Mouse (Mus musculus) megakaryocyte, embryonic 14.5 days (primary cell): ENCODE results near the gene Itgax. TPM values are rescaled to one million over a fixed set of nuclear protein-coding genes. Genes with fewer than 3 reads are reported as not detected.
"Not testable (repeated sequence)": the region's sequence is repeated elsewhere in the genome, so short reads cannot be mapped to it uniquely, and the experiment has no call there.

Experiments
- H3K27me3 ChIP-seq: replicated peaks from 2 replicates; pipeline ENCODE3; 2012; ENCODE audit warnings: inconsistent platforms
- H3K36me3 ChIP-seq: replicated peaks from 2 replicates; pipeline ENCODE3; 2012; ENCODE audit warnings: low read length, inconsistent platforms, mixed read lengths
- H3K4me1 ChIP-seq: 2 replicates; pipeline ENCODE4 v1.6.1; 2012; ENCODE audit warnings: inconsistent platforms
- H3K4me3 ChIP-seq: replicated peaks from 2 replicates; pipeline ENCODE3; 2012; ENCODE audit warnings: moderate library complexity, mild to moderate bottlenecking, inconsistent platforms
- H3K9me3 ChIP-seq: 2 replicates; pipeline ENCODE4 v1.6.1; 2012; ENCODE audit warnings: inconsistent platforms
- FLI1 ChIP-seq: IDR thresholded peaks from 2 replicates; pipeline ENCODE4 v1.6.1; 2012; ENCODE audit warnings: low read length, inconsistent platforms, mixed read lengths
- GATA1 ChIP-seq: IDR thresholded peaks from 3 replicates; pipeline ENCODE4 v1.6.1; 2012; ENCODE audit warnings: mixed read lengths, low read length, inconsistent platforms, borderline replicate concordance
- polyA plus RNA-seq: library from polyadenylated mRNA; stranded (reverse); fragments of >175 nt; gene quantifications from 2 replicates; pipeline ENCODE4 v1.2.3, GENCODE M21; 2012; ENCODE audit warnings: low replicate concordance; ENCODE audit not compliant: insufficient read depth

The Itgax gene
- polyA plus RNA-seq, 1 experiment = not detected

- Histone ChIP-seq H3K27me3 (peaks cover 18% of the 10 kb centered on the region), H3K9me3 (no peaks in the 10 kb centered on the region), H3K4me3 (no peak within 1 kb of the TSS), H3K4me1 (peaks cover 3% of the 10 kb centered on the region; the same call in 1 of the 2 replicates), H3K36me3 (no peaks in the 10 kb centered on the region)
- TF ChIP-seq GATA1 (no peak), FLI1 (no peak)
These were observed 24.7 kb downstream of the Itgax start, which contains the start of gene Itgad for GRCm38 (mm10) chr7:128154076-128154475. TSS of gene Itgad (plus strand) at chr7:128154376.

- TF ChIP-seq FLI1 (no peak), GATA1 (no peak)
These were observed 25.6 kb downstream of the Itgax start for GRCm38 (mm10) chr7:128154924-128155323.

DNA sequence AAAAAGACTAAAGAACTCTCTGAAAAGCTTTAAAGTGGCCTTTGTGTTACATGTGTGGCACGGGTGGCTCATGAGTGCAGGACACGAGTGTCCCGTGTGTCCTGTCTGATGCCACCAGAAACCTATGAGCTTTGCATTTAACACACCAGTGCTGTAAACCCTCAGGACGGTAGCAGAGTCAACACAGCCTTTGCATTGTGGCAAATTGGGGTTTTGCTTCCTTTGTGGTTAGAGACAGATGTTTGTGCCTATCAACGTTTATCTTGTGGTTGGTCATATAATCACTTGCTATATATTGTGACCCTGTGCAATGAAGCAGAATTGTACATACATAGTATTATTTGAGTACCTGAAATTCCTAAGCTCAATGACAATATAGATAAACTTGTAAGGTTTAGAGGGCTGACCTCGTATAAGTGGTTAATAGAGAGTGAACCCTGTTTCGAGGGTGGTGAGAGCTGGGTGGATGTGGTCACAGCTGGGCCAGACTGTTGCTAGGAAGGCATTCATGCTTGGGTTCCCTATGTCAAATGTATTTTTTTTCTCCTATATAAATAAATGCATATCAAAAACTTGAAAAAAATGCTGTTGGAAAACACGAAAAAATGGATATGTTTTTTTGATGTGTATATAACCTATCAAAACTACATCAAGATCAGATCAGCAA is 29.5 kb downstream of the Itgax start:
- not testable (repeated sequence) for H3K4me1 ChIP-seq, H3K4me3 ChIP-seq

More at GRCm38 (mm10) chr7:128154924-128155323, 25.6 kb downstream of the Itgax start:
- Histone ChIP-seq H3K4me1 (peaks cover 3% of the 10 kb centered on the region; the same call in 1 of the 2 replicates), H3K9me3 (no peaks in the 10 kb centered on the region), H3K36me3 (no peaks in the 10 kb centered on the region), H3K4me3 (no peak overlapping the region), H3K27me3 (peaks cover 14% of the 10 kb centered on the region)

DNA sequence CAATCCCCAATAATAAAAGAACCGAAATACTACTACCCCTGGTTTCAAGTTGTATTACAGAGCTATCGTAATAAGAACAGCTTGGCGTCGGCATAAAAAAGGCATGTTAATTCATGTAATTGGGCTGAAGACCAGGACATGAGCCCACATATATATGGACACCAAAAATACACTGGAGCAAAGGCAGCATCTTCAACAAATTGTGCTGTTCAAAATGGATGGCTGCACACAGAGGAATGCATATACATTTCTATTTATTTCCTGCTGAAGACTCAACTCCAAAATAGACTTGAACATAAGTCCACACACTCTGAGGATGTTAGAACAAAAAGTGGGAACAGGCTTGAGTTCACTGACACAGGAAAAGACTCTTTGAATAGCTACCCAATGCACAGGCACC is 34.7 kb downstream of the Itgax start:
- Histone ChIP-seq H3K4me3 (no peak overlapping the region), H3K36me3 (no peaks in the 10 kb centered on the region), H3K9me3 (0 out of 2 replicates have a peak, but pooled peaks cover 4% of the 10 kb centered on the region), H3K4me1 (no peaks in the 10 kb centered on the region), H3K27me3 (peaks cover 3% of the 10 kb centered on the region)
- no peak for TF ChIP-seq FLI1
- no peak for TF ChIP-seq GATA1

More for the DNA sequence above, 29.5 kb downstream of the Itgax start:
- H3K27me3 ChIP-seq, H3K36me3 ChIP-seq, H3K9me3 ChIP-seq: not testable (repeated sequence)

GRCm38 (mm10) chr7:128166391-128166790 is 37.0 kb downstream of the Itgax start:
- peaks cover 5% of the 10 kb centered on the region for H3K27me3 ChIP-seq
- H3K4me3 ChIP-seq = no peak overlapping the region
- no peaks in the 10 kb centered on the region for H3K4me1 ChIP-seq
- TF ChIP-seq FLI1 = no peak
- no peak for TF ChIP-seq GATA1
- H3K36me3 ChIP-seq = no peaks in the 10 kb centered on the region
- 0 out of 2 replicates have a peak, but pooled peaks cover 4% of the 10 kb centered on the region for H3K9me3 ChIP-seq

DNA sequence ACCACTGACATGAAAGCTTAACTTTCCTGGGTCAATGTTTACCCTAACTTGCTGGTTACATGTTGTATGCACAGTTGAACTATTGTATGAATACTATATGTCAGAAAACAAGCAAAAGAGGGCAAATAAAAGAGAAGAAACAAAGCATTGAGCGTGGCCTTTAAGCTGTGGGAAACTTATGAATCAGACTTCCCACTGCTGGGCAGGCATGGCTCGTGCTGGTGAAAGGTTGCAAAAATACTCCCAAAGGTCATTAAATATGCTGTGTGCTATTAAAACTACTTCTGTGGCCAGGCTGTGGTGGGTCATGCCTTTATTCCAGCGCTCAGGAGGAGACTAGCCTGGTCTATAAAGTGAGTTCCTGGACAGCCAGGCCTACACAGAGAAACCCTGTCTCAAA is 40.6 kb downstream of the Itgax start:
- H3K27me3 ChIP-seq = peaks cover 12% of the 10 kb centered on the region
- no peak for TF ChIP-seq FLI1
- no peak for TF ChIP-seq GATA1
- no peak overlapping the region for H3K4me3 ChIP-seq
- no peaks in the 10 kb centered on the region for H3K36me3 ChIP-seq
- no peaks in the 10 kb centered on the region for H3K4me1 ChIP-seq
- H3K9me3 ChIP-seq = no peaks in the 10 kb centered on the region

- H3K27me3 ChIP-seq = peaks cover 44% of the 10 kb centered on the region
- no peak overlapping the region for H3K4me3 ChIP-seq
- H3K9me3 ChIP-seq = no peaks in the 10 kb centered on the region
- H3K36me3 ChIP-seq = no peaks in the 10 kb centered on the region
- H3K4me1 ChIP-seq = peaks cover 20% of the 10 kb centered on the region
- TF ChIP-seq GATA1 = no peak
- TF ChIP-seq FLI1 = no peak
These were observed 49.0 kb downstream of the Itgax start for GRCm38 (mm10) chr7:128178385-128178784.

DNA sequence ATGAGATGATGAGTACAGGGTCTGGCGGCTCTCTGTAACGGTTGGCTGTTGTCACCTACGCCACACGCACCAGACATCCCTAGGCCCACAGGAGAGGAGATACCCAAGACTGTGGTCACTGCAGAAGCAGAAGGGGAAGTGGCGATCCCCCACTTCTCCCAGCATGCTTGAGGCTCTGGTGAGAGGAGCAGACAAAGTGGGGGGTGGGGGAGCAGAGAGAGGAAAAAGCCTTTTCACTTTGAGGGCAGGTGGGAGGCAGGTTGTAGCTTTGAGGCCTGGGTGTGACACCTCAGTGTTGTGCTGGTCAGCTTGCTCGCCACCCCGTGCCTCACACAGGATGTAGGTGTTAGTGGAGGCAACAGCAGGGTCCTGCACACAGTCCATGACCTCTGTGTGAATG is 50.8 kb downstream of the Itgax start:
- Histone ChIP-seq H3K27me3 (peaks cover 42% of the 10 kb centered on the region), H3K4me1 (peaks cover 20% of the 10 kb centered on the region), H3K36me3 (no peaks in the 10 kb centered on the region), H3K9me3 (no peaks in the 10 kb centered on the region), H3K4me3 (peak overlapping the region; percentile 71)
- no peak for TF ChIP-seq FLI1
- no peak for TF ChIP-seq GATA1

DNA sequence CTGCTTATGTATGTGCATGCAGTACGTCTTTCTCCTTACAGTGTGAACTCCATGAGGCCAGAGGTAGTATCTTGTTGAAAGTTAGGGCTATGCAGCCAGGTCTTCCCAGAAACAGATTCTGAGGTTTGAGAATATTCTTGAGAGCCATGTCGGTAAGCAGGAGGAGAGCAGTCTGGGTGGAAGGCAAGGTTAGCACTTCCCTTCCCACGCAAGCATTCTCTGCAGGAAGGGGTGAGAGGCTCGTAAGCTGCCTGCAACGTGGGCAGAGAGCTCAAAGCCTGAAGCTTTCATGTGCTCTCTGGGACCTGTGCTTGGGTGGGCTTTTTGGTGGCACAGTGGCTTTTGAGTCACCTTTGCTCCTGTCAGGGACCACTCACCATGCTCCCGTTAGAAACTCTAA is 51.2 kb downstream of the Itgax start:
- peaks cover 37% of the 10 kb centered on the region for H3K27me3 ChIP-seq
- H3K36me3 ChIP-seq = no peaks in the 10 kb centered on the region
- H3K9me3 ChIP-seq = no peaks in the 10 kb centered on the region
- peak overlapping the region; percentile 71 for H3K4me3 ChIP-seq
- peaks cover 20% of the 10 kb centered on the region for H3K4me1 ChIP-seq
- TF ChIP-seq FLI1 (no peak), GATA1 (no peak)

- TF ChIP-seq FLI1 (no peak), GATA1 (no peak)
- Histone ChIP-seq H3K36me3 (no peaks in the 10 kb centered on the region), H3K4me3 (no peak overlapping the region), H3K4me1 (peaks cover 20% of the 10 kb centered on the region), H3K27me3 (peaks cover 41% of the 10 kb centered on the region), H3K9me3 (no peaks in the 10 kb centered on the region)
These were observed 52.3 kb downstream of the Itgax start for GRCm38 (mm10) chr7:128181691-128182090.

Other genes starting within 250 kb of the Itgax start
- gene Prss53, start 238.6 kb upstream of the Itgax start, polyA plus RNA-seq = 0.44 TPM in 1 of 2 replicates, not detected in the other
- gene Gm21974, start 234.1 kb upstream of the Itgax start, polyA plus RNA-seq = not detected in 2 replicates
- gene Vkorc1, start 233.9 kb upstream of the Itgax start, polyA plus RNA-seq = 26.7 and 40.9 TPM in 2 replicates
- gene Bckdk, start 225.5 kb upstream of the Itgax start, polyA plus RNA-seq = 36.9 and 149 TPM in 2 replicates
- 2.6 and 4.8 TPM in 2 replicates for gene Kat8, start 217.0 kb upstream of the Itgax start, polyA plus RNA-seq
- gene Prss8, start 199.4 kb upstream of the Itgax start, polyA plus RNA-seq = not detected in 2 replicates
- 2.7 and 10.0 TPM in 2 replicates for gene Prss36, start 182.8 kb upstream of the Itgax start, polyA plus RNA-seq
- 25.6 and 318 TPM in 2 replicates for gene Fus, start 162.1 kb upstream of the Itgax start, polyA plus RNA-seq
- 1.1 and 17.0 TPM in 2 replicates for gene Pycard, start 135.7 kb upstream of the Itgax start, polyA plus RNA-seq
- gene Trim72, start 125.6 kb upstream of the Itgax start, polyA plus RNA-seq = 0.50 TPM in 1 of 2 replicates, not detected in the other
- gene Itgam, start 66.9 kb upstream of the Itgax start, polyA plus RNA-seq = 0.69 and 6.0 TPM in 2 replicates
- gene Gm49368, start 66.9 kb upstream of the Itgax start, polyA plus RNA-seq = not detected in 2 replicates
- 0.26 TPM in 1 of 2 replicates, not detected in the other for gene Itgad, start 24.8 kb downstream of the Itgax start, polyA plus RNA-seq
- gene Cox6a2, start 76.8 kb downstream of the Itgax start, polyA plus RNA-seq = 7.2 TPM in 1 of 2 replicates, not detected in the other
- gene Armc5, start 107.8 kb downstream of the Itgax start, polyA plus RNA-seq = 23.8 and 36.6 TPM in 2 replicates
- gene 9130023H24Rik, start 108.5 kb downstream of the Itgax start, polyA plus RNA-seq = 0.97 and 1.2 TPM in 2 replicates
- 12.9 TPM in 2 replicates for gene Tgfb1i1, start 117.3 kb downstream of the Itgax start, polyA plus RNA-seq
- not detected in 2 replicates for gene Slc5a2, start 136.1 kb downstream of the Itgax start, polyA plus RNA-seq
- gene BC017158, start 168.6 kb downstream of the Itgax start, polyA plus RNA-seq = 17.4 and 21.3 TPM in 2 replicates